In the genomic region with DNA sequence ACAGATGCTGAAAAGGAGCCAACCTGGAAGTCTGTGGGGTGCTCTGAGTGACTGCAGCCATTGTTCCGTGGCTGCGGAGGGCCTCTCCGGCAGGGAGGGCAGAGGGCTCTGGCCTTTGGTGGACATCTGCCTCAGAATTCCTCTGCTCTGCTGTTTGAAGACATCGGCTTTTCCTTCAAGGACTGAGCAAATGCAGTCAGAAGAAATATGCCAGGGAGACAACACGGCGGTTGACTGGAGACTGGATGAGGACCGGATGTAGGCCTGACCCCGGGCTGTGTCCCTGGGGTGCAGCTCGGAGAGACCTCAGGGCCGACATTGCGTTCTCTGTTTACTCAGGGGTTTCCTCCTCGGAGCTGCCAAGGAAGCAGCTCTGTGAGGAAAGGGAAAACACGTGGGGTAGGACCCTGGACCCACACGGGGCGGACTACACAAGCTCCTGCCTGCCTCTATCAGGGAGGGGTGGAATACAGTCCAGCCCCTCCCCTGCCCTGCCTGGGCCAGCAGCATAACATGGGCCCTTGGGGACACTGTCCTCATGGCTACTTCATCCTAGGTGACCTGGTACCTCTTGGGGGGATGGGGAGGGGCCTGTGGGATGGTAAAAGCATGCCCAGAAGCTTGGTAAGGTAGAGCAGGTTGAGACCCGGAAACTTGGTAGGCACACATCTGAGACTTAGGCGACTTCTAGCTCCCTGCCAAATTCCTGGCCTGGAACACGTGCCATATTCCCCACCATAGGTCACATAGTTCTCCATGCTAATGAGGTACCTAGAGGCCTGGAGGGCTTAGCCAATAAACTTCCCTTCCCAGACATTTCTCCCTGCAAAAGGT, we compare ENCODE assay signal across 9 mouse cellular contexts.
DNase-seq lines count a peak whose midpoint lies in the region; ATAC-seq and TF ChIP-seq lines count a peak whose summit lies in the region.
"Had no signal": no experiment of that assay in that cellular context is flagged by ENCODE, and none has a peak within 500 bp of the region (broad histone marks: within the 10 kb centered on the region; RNA-seq: fewer than 3 reads in every experiment).

No protein-coding gene starts in this region.

- intact Hi-C loops in left cerebral cortex, adult 2 months (cut with DNase I), result loop anchor here (5.0 kb wide), 1 partner anchor 114 kb away; no protein-coding TSS in a partner anchor

- no peak overlapping the region for H3K9ac ChIP-seq in heart, embryonic 14.5 days (ENCODE audit: low read length)

- no peak overlapping the region for H3K4me2 ChIP-seq in heart, embryonic 14.5 days (ENCODE audit: low read length)

- H3K27me3 ChIP-seq in heart, embryonic 14.5 days (ENCODE audit: control insufficient read depth, insufficient read depth, low read length), result no peaks in the 10 kb centered on the region
- H3K27me3 ChIP-seq in thymus, adult 2 months (ENCODE audit: control insufficient read depth, insufficient read depth, low read length), result no peaks in the 10 kb centered on the region
- H3K27me3 ChIP-seq: CH12.LX had no signal

- no peak overlapping the region for H3K4me3 ChIP-seq in left cerebral cortex, adult 2 months
- no peak overlapping the region for H3K4me3 ChIP-seq in heart, embryonic 14.5 days (ENCODE audit: control insufficient read depth in 1 of 2, insufficient read depth in 1 of 2, low read depth in 1 of 2, low read length in 2 of 2)
- H3K4me3 ChIP-seq in thymus, adult 2 months (ENCODE audit: control insufficient read depth, insufficient read depth, low read length), result no peak overlapping the region

- no peaks in the 10 kb centered on the region for H3K36me3 ChIP-seq in heart, embryonic 14.5 days (ENCODE audit: control insufficient read depth, insufficient read depth, low read length)
- no peaks in the 10 kb centered on the region for H3K36me3 ChIP-seq in thymus, adult 2 months (ENCODE audit: control insufficient read depth, insufficient read depth, low read length)

- peak; percentile 85 for ATAC-seq in heart, embryonic 14.5 days (ENCODE audit: insufficient number of reproducible peaks, insufficient read depth, low FRiP score, low read depth)
- no peak for ATAC-seq in granulocyte monocyte progenitor cell, adult 5-6 weeks (replicated peaks; ENCODE audit: poor library complexity, severe bottlenecking)

- 67% methylated on average over 18 of the region's 18 CpGs for WGBS in heart, embryonic 14.5 days
- 88% methylated on average over 18 of the region's 18 CpGs for WGBS in thymus, adult 2 months

- peak overlapping the region; percentile 64 for H3K27ac ChIP-seq in left cerebral cortex, adult 2 months
- H3K27ac ChIP-seq in heart, embryonic 14.5 days (replicated peaks in 1 of 2; ENCODE audit: control insufficient read depth in 1 of 2, insufficient read depth in 1 of 2, low read depth in 2 of 2, low read length in 2 of 2), result peak overlapping the region; percentile 64 to 67
- no peak overlapping the region for H3K27ac ChIP-seq in thymus, adult 2 months (ENCODE audit: control insufficient read depth, insufficient read depth, low read length)

- no peak for TF ChIP-seq CTCF in left cerebral cortex, adult 2 months (IDR thresholded peaks at IDR 0.05)
- TF ChIP-seq CTCF in thymus, adult 2 months (IDR thresholded peaks at IDR 0.05; ENCODE audit: borderline replicate concordance, control insufficient read depth, extremely low read depth, insufficient read depth, low read length, poor library complexity), result no peak

- TF ChIP-seq POLR2A in thymus, adult 2 months (IDR thresholded peaks at IDR 0.05; ENCODE audit: control insufficient read depth, extremely low read depth, insufficient read depth, low read length, poor library complexity), result no peak

- DNase-seq in left cerebral cortex, adult 2 months (ENCODE audit: extremely low spot score in 1 of 2, low spot score in 2 of 2), result no peak
- no peak for DNase-seq in left cerebral cortex, adult 8-10 months (ENCODE audit: low spot score in 2 of 2)
- peak; percentile 79 to 91 for DNase-seq in kidney, postnatal 25 days
- DNase-seq in mesoderm, embryonic 11.5 days (ENCODE audit: low read depth, low spot score), result peak; percentile 50
- no peak for DNase-seq in thymus, adult 2 months
- no peak for DNase-seq in layer of hippocampus, adult 9-10 months (ENCODE audit: low spot score)

- H3K9me3 ChIP-seq in heart, embryonic 14.5 days (ENCODE audit: control insufficient read depth, low read length), result no peaks in the 10 kb centered on the region

- peaks cover 18 to 23% of the 10 kb centered on the region in 2 experiments for H3K4me1 ChIP-seq in heart, embryonic 14.5 days (ENCODE audit: control insufficient read depth in 2 of 2, insufficient read depth in 2 of 2, low read length in 2 of 2)
- peaks cover 2% of the 10 kb centered on the region for H3K4me1 ChIP-seq in thymus, adult 2 months (replicated peaks; ENCODE audit: control insufficient read depth, insufficient read depth, low read length)

Comparison
In these comparisons a context has a peak if more than half of its experiments do, and no peak if none do; other contexts are left out.
1. DNase-seq: peak in kidney, postnatal 25 days (2 of 2) and mesoderm, embryonic 11.5 days (single experiment); none in left cerebral cortex, adult 2 months (0 of 2), left cerebral cortex, adult 8-10 months (0 of 2), thymus, adult 2 months (single experiment) and layer of hippocampus, adult 9-10 months (single experiment).